Mouse (Mus musculus) kidney, postnatal 0 days (tissue): ENCODE measurements at regions not wholly inside any gene's neighbourhood (a gene's known extent, or its start where the extent isn't known, plus 50 kb on each side); places are given as distances from the start of the nearest gene placed in this dataset.

Experiments used
- ATAC-seq: fragments of 200-750 bp; cut with Nextera tagmentation; replicated peaks from 2 replicates; pipeline ENCODE4 v1.8.0; 2017; ENCODE audit warnings: low read depth, moderate number of reproducible peaks, moderate TSS enrichment, moderate library complexity; ENCODE audit not compliant: low FRiP score
- DNase-seq: peaks from one replicate; pipeline ENCODE4 v3.0.0-alpha.2; 2016; ENCODE audit warnings: low spot score
- H3K27ac ChIP-seq: fragments of 300-500 bp; sonication (generic); 2 replicates; pipeline ENCODE4 v1.5.1; 2014; ENCODE audit warnings: mild to moderate bottlenecking
- H3K27me3 ChIP-seq: fragments of 300-500 bp; sonication (generic); 2 replicates; pipeline ENCODE4 v1.6.1; 2014; ENCODE audit warnings: low read length, mixed read lengths; ENCODE audit not compliant: insufficient read depth
- H3K36me3 ChIP-seq: fragments of 300-500 bp; sonication (generic); 2 replicates; pipeline ENCODE4 v1.6.1; 2014; ENCODE audit warnings: low read length, mixed read lengths; ENCODE audit not compliant: insufficient read depth
- H3K4me1 ChIP-seq: fragments of 300-500 bp; sonication (generic); replicated peaks from 2 replicates; pipeline ENCODE4 v1.6.1; 2014; ENCODE audit warnings: antibody characterized with exemption, low read length, mixed read lengths; ENCODE audit not compliant: insufficient read depth
- H3K4me2 ChIP-seq: fragments of 300-500 bp; sonication (generic); 2 replicates; pipeline ENCODE4 v1.6.1; 2014; ENCODE audit warnings: mild to moderate bottlenecking, low read length, moderate library complexity, mixed read lengths
- H3K4me3 ChIP-seq: fragments of 300-500 bp; sonication (generic); replicated peaks from 2 replicates; pipeline ENCODE4 v1.5.1; 2014; ENCODE audit warnings: low read depth, low read length
- H3K9ac ChIP-seq: fragments of 300-500 bp; sonication (generic); 2 replicates; pipeline ENCODE4 v1.6.1; 2014; ENCODE audit warnings: low read depth, low read length
- H3K9me3 ChIP-seq: fragments of 300-500 bp; sonication (generic); replicated peaks from 2 replicates; pipeline ENCODE4 v1.6.1; 2016; ENCODE audit warnings: low read length, inconsistent platforms, mixed read lengths
- CTCF ChIP-seq: IDR thresholded peaks from 2 replicates; pipeline ENCODE4 v1.5.1; 2016; ENCODE audit warnings: antibody characterized with exemption, low read depth, mild to moderate bottlenecking, moderate library complexity
- WGBS: fragments of 180-500 bp; shearing (Covaris S2); extraction: QIAGEN DNeasy Blood & Tissue Kit; methylation state at CpG from one replicate; pipeline ENCODE4 v1.1.7; 2014; 5-methylcytosine and 5-hydroxymethylcytosine counted together

DNA sequence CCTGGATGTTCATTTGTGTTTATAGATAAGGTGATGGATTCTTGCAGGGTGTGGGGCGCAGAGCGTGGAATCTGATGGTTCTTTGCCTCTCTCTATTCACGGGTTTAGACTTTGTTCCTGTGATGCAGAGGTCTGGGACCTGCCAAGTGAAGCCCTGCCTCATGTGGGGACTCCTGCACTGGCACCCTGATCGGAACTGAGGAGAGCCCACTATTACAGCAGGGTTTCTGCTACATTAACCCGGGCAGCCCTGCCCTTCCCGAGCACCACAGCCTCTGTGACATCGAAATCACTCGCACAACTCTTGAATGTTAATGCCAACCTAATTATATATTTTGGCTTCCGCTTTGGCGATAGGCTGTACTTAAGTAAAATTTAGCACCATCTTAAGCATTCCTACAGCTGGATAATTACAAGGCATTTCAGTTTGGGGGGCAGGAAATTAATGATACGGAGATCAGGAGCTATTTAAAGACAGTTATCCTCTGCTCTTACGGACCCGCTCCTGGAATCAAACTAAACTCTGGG is 294.7 kb downstream of the Irs2 start:
- Histone ChIP-seq H3K9ac (no peak overlapping the region), H3K4me1 (peaks cover 17% of the 10 kb centered on the region), H3K36me3 (no peaks in the 10 kb centered on the region), H3K27ac (no peak overlapping the region), H3K27me3 (no peaks in the 10 kb centered on the region), H3K4me2 (no peak overlapping the region), H3K9me3 (no peaks in the 10 kb centered on the region), H3K4me3 (no peak overlapping the region)
- WGBS = 50% methylated on average over 13 of the region's 13 CpGs
- DNase-seq (no peak), ATAC-seq (no peak)
- no peak for TF ChIP-seq CTCF

DNA sequence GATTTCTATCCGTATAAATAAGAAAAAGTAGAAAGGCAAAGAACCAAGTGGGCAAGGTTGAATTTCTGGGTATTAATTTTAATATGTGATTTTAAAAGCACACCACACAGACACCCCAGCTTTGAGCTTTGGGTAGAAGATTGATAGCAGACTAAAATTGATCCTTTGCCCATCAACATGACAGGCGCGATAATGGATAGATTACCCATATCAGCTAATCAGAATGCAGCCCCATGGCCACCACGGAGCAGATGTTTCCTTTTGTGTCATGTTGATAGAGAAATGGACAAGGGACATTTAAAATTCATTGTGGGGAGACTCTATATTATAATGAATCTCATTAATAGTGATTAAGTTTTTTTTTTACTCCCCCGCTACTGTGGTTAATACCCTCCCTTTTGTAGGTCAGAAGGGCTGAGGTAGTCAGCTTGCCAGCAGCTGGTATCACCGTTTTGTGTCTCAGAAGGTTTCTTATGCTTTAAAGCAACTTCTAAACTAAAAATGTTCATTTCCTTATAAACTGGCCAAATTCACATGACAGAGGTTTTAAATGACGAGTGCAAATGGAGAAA is 296.1 kb downstream of the Irs2 start:
- DNase-seq (no peak), ATAC-seq (no peak)
- no peaks in the 10 kb centered on the region for H3K36me3 ChIP-seq
- no peak overlapping the region for H3K4me3 ChIP-seq
- peaks cover 9% of the 10 kb centered on the region for H3K4me1 ChIP-seq
- H3K9ac ChIP-seq = no peak overlapping the region
- no peak overlapping the region for H3K4me2 ChIP-seq
- 74% methylated on average over 7 of the region's 7 CpGs for WGBS
- no peak for TF ChIP-seq CTCF
- H3K27me3 ChIP-seq = no peaks in the 10 kb centered on the region
- no peaks in the 10 kb centered on the region for H3K9me3 ChIP-seq
- H3K27ac ChIP-seq = no peak overlapping the region

DNA sequence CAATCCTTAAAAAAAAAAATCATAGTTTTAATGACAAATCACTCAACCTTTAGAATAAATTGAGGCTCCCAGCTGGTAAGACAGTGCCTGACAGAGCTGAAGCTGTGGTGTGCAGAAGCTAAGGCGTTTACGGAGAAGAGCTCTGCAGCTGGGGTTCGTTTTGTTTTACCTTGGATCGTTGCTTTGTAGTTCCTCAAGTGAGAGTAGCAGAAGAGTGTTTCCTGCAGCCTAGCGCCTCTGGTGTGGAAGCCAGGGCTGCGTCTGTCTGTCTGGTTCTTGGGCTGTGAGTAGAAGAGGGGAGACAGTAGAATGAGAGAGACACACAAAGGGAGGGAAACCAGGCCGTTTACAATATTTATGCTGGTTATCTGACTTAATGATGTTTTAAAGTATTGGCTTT is 296.8 kb downstream of the Irs2 start:
- H3K4me2 ChIP-seq = no peak overlapping the region
- TF ChIP-seq CTCF = no peak
- no peaks in the 10 kb centered on the region for H3K9me3 ChIP-seq
- ATAC-seq (no peak), DNase-seq (no peak)
- no peak overlapping the region for H3K9ac ChIP-seq
- H3K36me3 ChIP-seq = no peaks in the 10 kb centered on the region
- H3K27ac ChIP-seq = no peak overlapping the region
- 49% methylated on average over 7 of the region's 7 CpGs for WGBS
- H3K4me1 ChIP-seq = 0 out of 2 replicates have a peak, but pooled peaks cover 4% of the 10 kb centered on the region
- H3K4me3 ChIP-seq = no peak overlapping the region
- no peaks in the 10 kb centered on the region for H3K27me3 ChIP-seq

DNA sequence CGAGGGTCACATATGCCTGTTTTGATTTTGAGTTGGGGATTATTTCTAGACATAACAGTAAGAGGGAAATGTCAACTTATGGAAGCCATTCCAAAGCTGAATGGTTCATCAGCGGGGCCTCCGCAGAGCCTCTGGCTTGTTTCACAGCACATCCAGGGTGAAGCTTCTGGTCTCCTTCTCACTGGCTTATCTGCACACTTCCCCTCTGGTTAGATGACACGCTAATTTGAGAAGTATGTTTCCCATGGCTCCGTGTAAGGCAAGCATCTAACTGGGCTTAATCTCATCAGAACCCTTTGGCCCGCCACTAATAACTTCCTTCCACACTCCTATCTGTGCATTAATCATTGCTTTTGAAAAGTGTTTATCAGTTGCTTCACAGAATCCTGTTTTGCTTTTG is 299.7 kb downstream of the Irs2 start:
- ATAC-seq = no peak
- no peak for DNase-seq
- TF ChIP-seq CTCF = no peak
- no peaks in the 10 kb centered on the region for H3K4me1 ChIP-seq
- H3K4me2 ChIP-seq = no peak overlapping the region
- no peaks in the 10 kb centered on the region for H3K27me3 ChIP-seq
- H3K27ac ChIP-seq = no peak overlapping the region
- 86% methylated on average over 6 of the region's 6 CpGs for WGBS
- H3K9me3 ChIP-seq = no peaks in the 10 kb centered on the region
- no peak overlapping the region for H3K4me3 ChIP-seq
- no peaks in the 10 kb centered on the region for H3K36me3 ChIP-seq
- H3K9ac ChIP-seq = no peak overlapping the region

DNA sequence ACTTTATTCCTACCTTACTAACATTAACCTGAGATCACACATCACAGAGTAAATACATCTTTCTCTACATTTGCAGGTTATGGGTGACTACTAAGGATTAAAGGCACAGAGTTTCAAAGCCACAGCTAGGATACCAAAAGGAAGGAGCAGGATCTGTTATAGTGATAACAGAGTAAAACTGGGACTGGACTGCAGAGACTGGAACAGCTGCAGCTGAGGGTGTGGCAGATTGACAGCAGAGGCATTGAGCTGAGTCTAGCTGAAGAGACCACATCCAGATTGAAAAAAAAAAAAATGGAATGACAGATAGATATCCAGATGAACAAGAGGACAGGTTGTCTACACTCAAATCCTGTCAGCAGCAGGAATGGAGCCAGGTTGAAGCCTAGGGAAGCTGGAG is 301.1 kb downstream of the Irs2 start:
- no peak for TF ChIP-seq CTCF
- no peak overlapping the region for H3K9ac ChIP-seq
- H3K36me3 ChIP-seq = no peaks in the 10 kb centered on the region
- ATAC-seq (no peak), DNase-seq (no peak)
- H3K27ac ChIP-seq = no peak overlapping the region
- H3K27me3 ChIP-seq = no peaks in the 10 kb centered on the region
- H3K9me3 ChIP-seq = no peaks in the 10 kb centered on the region
- no peaks in the 10 kb centered on the region for H3K4me1 ChIP-seq
- H3K4me3 ChIP-seq = no peak overlapping the region
- no peak overlapping the region for H3K4me2 ChIP-seq

DNA sequence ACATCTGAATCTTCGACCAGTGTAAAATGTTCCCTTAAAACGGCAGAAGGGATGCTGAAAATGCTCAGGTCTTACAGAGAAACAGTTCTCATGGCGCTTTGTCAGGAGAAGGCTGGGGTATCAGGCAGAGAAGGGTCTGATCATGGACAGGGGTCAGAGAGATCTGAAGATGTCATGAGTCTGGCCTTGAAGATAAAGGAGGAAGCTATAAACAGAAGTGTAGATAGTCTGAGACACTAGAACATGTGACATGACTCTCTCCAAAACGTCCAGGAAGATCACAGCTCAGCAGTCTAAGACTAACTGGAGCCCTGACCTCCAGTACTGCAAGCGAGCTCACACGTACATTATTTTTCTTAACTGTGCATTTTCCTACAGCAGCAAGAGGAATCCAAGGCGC is 302.3 kb downstream of the Irs2 start:
- WGBS = 56% methylated on average over 7 of the region's 7 CpGs
- Histone ChIP-seq H3K9me3 (no peaks in the 10 kb centered on the region), H3K4me1 (no peaks in the 10 kb centered on the region), H3K27ac (no peak overlapping the region), H3K4me3 (no peak overlapping the region), H3K4me2 (no peak overlapping the region), H3K27me3 (no peaks in the 10 kb centered on the region), H3K9ac (no peak overlapping the region), H3K36me3 (no peaks in the 10 kb centered on the region)
- no peak for TF ChIP-seq CTCF
- no peak for ATAC-seq
- DNase-seq = no peak

DNA sequence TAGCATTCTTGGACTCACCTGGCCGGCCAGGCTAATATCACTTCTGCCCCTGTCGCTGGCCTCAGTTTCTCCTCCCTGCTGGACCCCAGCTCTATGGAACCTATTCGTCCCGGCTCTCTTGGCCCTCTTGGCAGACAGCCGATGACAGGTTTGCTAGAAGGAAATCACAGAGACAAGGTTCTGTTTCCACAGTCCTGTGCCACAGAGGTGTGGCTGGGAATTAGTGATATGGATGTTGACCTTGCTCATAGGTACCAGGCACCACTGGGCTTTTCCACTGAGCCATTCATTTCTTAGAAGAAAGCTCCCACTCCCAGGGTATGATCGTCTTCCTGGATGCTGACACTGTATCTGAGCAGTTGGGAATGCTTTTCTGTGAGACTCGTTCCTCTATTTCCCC is 305.5 kb downstream of the Irs2 start:
- H3K27ac ChIP-seq = no peak overlapping the region
- DNase-seq (no peak), ATAC-seq (no peak)
- no peaks in the 10 kb centered on the region for H3K36me3 ChIP-seq
- H3K4me2 ChIP-seq = no peak overlapping the region
- H3K27me3 ChIP-seq = no peaks in the 10 kb centered on the region
- 87% methylated on average over 7 of the region's 7 CpGs for WGBS
- no peaks in the 10 kb centered on the region for H3K4me1 ChIP-seq
- no peak for TF ChIP-seq CTCF
- H3K4me3 ChIP-seq = no peak overlapping the region
- H3K9ac ChIP-seq = no peak overlapping the region
- no peaks in the 10 kb centered on the region for H3K9me3 ChIP-seq
